Mouse (Mus musculus) retina, embryonic 14.5 days (tissue): Measurements from ENCODE around the gene Gm20747.
"Not testable (repeated sequence)": the region's sequence is repeated elsewhere in the genome, so short reads cannot be mapped to it uniquely, and the experiment has no call there.

ENCODE experiments used
- DNase-seq: peaks from one replicate; pipeline ENCODE4 v3.0.0-alpha.2; 2015; ENCODE audit warnings: low spot score

Gm20747 gene

DNA sequence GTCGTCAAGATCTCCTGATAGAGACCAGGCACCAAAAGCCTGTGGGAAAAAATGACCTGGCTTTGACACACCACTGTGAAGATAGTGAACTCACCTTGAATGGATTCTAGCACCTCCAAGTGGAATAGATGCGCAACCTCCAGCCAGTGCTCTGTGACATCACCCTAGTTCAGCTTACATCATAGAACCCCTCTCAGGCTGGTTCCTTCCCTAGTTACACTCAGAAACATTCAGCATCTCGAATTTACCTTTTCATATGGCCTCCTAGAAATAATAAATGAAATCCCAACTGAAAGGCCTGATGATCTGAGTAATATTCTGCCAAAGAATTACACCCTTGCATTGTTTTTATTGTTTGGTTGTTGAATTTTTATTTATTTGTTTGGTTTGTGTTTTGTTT, at the start of gene Gm20747:
Gene Gm20747, minus strand, starts transcription at position 101 of the 400 bp plus-strand sequence.
- DNase-seq, result not testable (repeated sequence)
